In the genomic region with DNA sequence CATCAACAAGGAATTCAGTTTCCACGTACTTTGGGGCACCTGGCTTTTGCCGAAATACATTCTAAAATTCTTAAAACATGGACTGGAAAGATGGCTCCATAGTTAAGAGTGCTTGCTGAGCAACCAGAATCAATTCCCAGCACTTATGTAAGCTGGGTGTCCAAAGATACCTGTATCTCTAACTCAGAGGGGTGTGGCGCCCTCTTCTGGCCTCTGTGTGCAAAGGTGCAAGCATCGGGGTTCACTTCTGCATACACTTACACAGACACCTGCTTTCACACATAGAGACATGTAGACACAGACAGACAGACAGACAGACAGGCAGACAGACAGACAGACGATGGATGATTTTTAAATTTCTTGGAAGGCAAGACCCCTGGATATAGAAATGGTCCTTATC, we compare ENCODE assay signal across 9 mouse cellular contexts. TPM values are rescaled to one million over a fixed set of nuclear protein-coding genes. Genes with fewer than 3 reads are reported as not detected.
DNase-seq lines count a peak whose midpoint lies in the region; ATAC-seq and TF ChIP-seq lines count a peak whose summit lies in the region.
"Had no signal": no experiment of that assay in that cellular context is flagged by ENCODE, and none has a peak within 500 bp of the region (broad histone marks: within the 10 kb centered on the region; RNA-seq: fewer than 3 reads in every experiment).

No protein-coding gene starts in this region.

- H3K9ac ChIP-seq in forebrain, embryonic 14.5 days (ENCODE audit: low read length), result no peak overlapping the region
- no peak overlapping the region for H3K9ac ChIP-seq in forebrain, embryonic 16.5 days (replicated peaks; ENCODE audit: low read depth, low read length)
- no peak overlapping the region for H3K9ac ChIP-seq in midbrain, postnatal 0 days (replicated peaks; ENCODE audit: low read length, poor library complexity, severe bottlenecking)

- no peaks in the 10 kb centered on the region for H3K36me3 ChIP-seq in forebrain, embryonic 14.5 days (ENCODE audit: control insufficient read depth, insufficient read depth, low read length)
- H3K36me3 ChIP-seq in forebrain, embryonic 16.5 days (ENCODE audit: control insufficient read depth, insufficient read depth), result no peaks in the 10 kb centered on the region
- H3K36me3 ChIP-seq in midbrain, postnatal 0 days (ENCODE audit: insufficient read depth, low read length), result no peaks in the 10 kb centered on the region

- 43% methylated on average over 5 of the region's 5 CpGs for WGBS in forebrain, embryonic 14.5 days
- WGBS in forebrain, embryonic 16.5 days, result 47% methylated on average over 5 of the region's 5 CpGs
- WGBS in midbrain, postnatal 0 days, result 48% methylated on average over 5 of the region's 5 CpGs

- no peak overlapping the region for H3K27ac ChIP-seq in forebrain, embryonic 14.5 days (ENCODE audit: low read depth, low read length)
- H3K27ac ChIP-seq in forebrain, embryonic 16.5 days (ENCODE audit: low read length), result no peak overlapping the region
- H3K27ac ChIP-seq in midbrain, postnatal 0 days (ENCODE audit: low read depth, low read length), result no peak overlapping the region

- H3K27me3 ChIP-seq in forebrain, embryonic 14.5 days (replicated peaks; ENCODE audit: control insufficient read depth, insufficient read depth, low read length), result no peaks in the 10 kb centered on the region
- no peaks in the 10 kb centered on the region for H3K27me3 ChIP-seq in forebrain, embryonic 16.5 days (replicated peaks; ENCODE audit: control insufficient read depth, insufficient read depth, low read length)
- no peaks in the 10 kb centered on the region for H3K27me3 ChIP-seq in midbrain, postnatal 0 days (ENCODE audit: insufficient read depth, low read length)
- H3K27me3 ChIP-seq: Patski had no signal

- no peak overlapping the region for H3K4me2 ChIP-seq in forebrain, embryonic 14.5 days (ENCODE audit: low read length)
- no peak overlapping the region for H3K4me2 ChIP-seq in forebrain, embryonic 16.5 days (ENCODE audit: low read length)
- H3K4me2 ChIP-seq in midbrain, postnatal 0 days (ENCODE audit: low read depth, low read length, poor library complexity, severe bottlenecking), result no peak overlapping the region

- H3K4me3 ChIP-seq in forebrain, embryonic 14.5 days (ENCODE audit: low read depth, low read length), result no peak overlapping the region
- no peak overlapping the region for H3K4me3 ChIP-seq in forebrain, embryonic 16.5 days (replicated peaks; ENCODE audit: low read length)
- H3K4me3 ChIP-seq in midbrain, postnatal 0 days (ENCODE audit: low read depth, low read length), result no peak overlapping the region

- DNase-seq in forebrain, embryonic 14.5 days (ENCODE audit: low spot score), result peak; percentile 28
- DNase-seq in ovary, postnatal 14 days (ENCODE audit: low spot score), result peak; percentile 24
- no peak for DNase-seq in ovary, postnatal 10 days (ENCODE audit: low spot score)
- peak; percentile 73 to 80 for DNase-seq in cerebellum, postnatal 10 days
- peak; percentile 78 for DNase-seq in kidney, adult 9 months
- peak; percentile 47 for DNase-seq in midbrain, postnatal 0 days (ENCODE audit: low spot score)
- DNase-seq in c-Kit-positive CD71-positive TER-119-positive erythroid progenitor cells, embryonic 14.5 days (ENCODE audit: low spot score), result no peak

- H3K9me3 ChIP-seq in forebrain, embryonic 14.5 days (replicated peaks; ENCODE audit: control insufficient read depth, low read length), result no peaks in the 10 kb centered on the region
- no peaks in the 10 kb centered on the region for H3K9me3 ChIP-seq in forebrain, embryonic 16.5 days (ENCODE audit: control insufficient read depth, low read length)
- H3K9me3 ChIP-seq in midbrain, postnatal 0 days (ENCODE audit: low read length), result no peaks in the 10 kb centered on the region

- TF ChIP-seq CTCF in midbrain, postnatal 0 days (IDR thresholded peaks at IDR 0.05), result peak; percentile 64

- H3K4me1 ChIP-seq in forebrain, embryonic 14.5 days (ENCODE audit: control insufficient read depth, insufficient read depth, low read length), result no peaks in the 10 kb centered on the region
- H3K4me1 ChIP-seq in forebrain, embryonic 16.5 days (replicated peaks; ENCODE audit: control insufficient read depth, insufficient read depth, low read length), result no peaks in the 10 kb centered on the region
- no peaks in the 10 kb centered on the region for H3K4me1 ChIP-seq in midbrain, postnatal 0 days (ENCODE audit: insufficient read depth, low read length)

- no peak for ATAC-seq in forebrain, embryonic 14.5 days
- ATAC-seq in forebrain, embryonic 16.5 days, result no peak
- no peak for ATAC-seq in midbrain, postnatal 0 days (ENCODE audit: low FRiP score)
- ATAC-seq: Patski had no signal

RNA-seq across cellular contexts. Expression of a gene that starts 25.3 kb away (rescaled TPM):
- polyA plus RNA-seq in forebrain, embryonic 14.5 days (2014; fragmentation: Nextera tagmentation; extraction: Ambion mirVana), result 53.2 and 57.5 TPM in 2 replicates
- polyA plus RNA-seq in forebrain, embryonic 16.5 days (2015; fragmentation: Nextera tagmentation; extraction: Ambion mirVana), result 50.8 and 60.2 TPM in 2 replicates
- 76.9 and 79.4 TPM in 2 replicates for total RNA-seq in midbrain, postnatal 0 days (2014; rRNA removed)
- 97.2 and 97.5 TPM in 2 replicates for polyA plus RNA-seq in midbrain, postnatal 0 days (2015; fragmentation: Nextera tagmentation; extraction: Ambion mirVana)

RNA-seq across cellular contexts. Expression of a gene that starts 49.0 kb away (rescaled TPM):
- 0.10 and 0.14 TPM in 2 replicates for polyA plus RNA-seq in forebrain, embryonic 14.5 days (2014; fragmentation: Nextera tagmentation; extraction: Ambion mirVana)
- polyA plus RNA-seq in forebrain, embryonic 16.5 days (2015; fragmentation: Nextera tagmentation; extraction: Ambion mirVana), result 0.31 and 0.47 TPM in 2 replicates
- total RNA-seq in midbrain, postnatal 0 days (2014; rRNA removed), result 0.22 and 0.61 TPM in 2 replicates
- 0.36 and 0.62 TPM in 2 replicates for polyA plus RNA-seq in midbrain, postnatal 0 days (2015; fragmentation: Nextera tagmentation; extraction: Ambion mirVana)

Comparison
In these comparisons a context has a peak if more than half of its experiments do, and no peak if none do; other contexts are left out.
1. DNase-seq: peak in forebrain, embryonic 14.5 days (single experiment), ovary, postnatal 14 days (single experiment), cerebellum, postnatal 10 days (2 of 2), kidney, adult 9 months (single experiment) and midbrain, postnatal 0 days (single experiment); none in ovary, postnatal 10 days (single experiment) and c-Kit-positive CD71-positive TER-119-positive erythroid progenitor cells, embryonic 14.5 days (single experiment).